In genomic region chr6:138153111-138153510, GRCm38 (mm10) we compare ENCODE assay signal across 9 mouse cellular contexts. TPM values are rescaled to one million over a fixed set of nuclear protein-coding genes. Genes with fewer than 3 reads are reported as not detected.
A peak's percentile ranks its signal among the peaks of the same experiment; 100 is the strongest.
DNase-seq lines count a peak whose midpoint lies in the region; ATAC-seq and TF ChIP-seq lines count a peak whose summit lies in the region.
"Had no signal": no experiment of that assay in that cellular context is flagged by ENCODE, and none has a peak within 500 bp of the region (broad histone marks: within the 10 kb centered on the region; RNA-seq: fewer than 3 reads in every experiment).

No protein-coding gene starts in this region.

- H3K9ac ChIP-seq in hindbrain, embryonic 14.5 days = no peak overlapping the region
- H3K9ac ChIP-seq in hindbrain, embryonic 13.5 days = no peak overlapping the region
- H3K9ac ChIP-seq in embryonic facial prominence, embryonic 11.5 days (replicated peaks; ENCODE audit: low read length) = no peak overlapping the region
- no peak overlapping the region for H3K9ac ChIP-seq in intestine, postnatal 0 days (ENCODE audit: low read depth, low read length)
- H3K9ac ChIP-seq in limb, embryonic 14.5 days (ENCODE audit: low read depth, low read length, severe bottlenecking) = no peak overlapping the region
- H3K9ac ChIP-seq: embryonic facial prominence, embryonic 13.5 days had no signal

- no peak for ATAC-seq in hindbrain, embryonic 14.5 days (ENCODE audit: low FRiP score)
- ATAC-seq in hindbrain, embryonic 13.5 days (ENCODE audit: low FRiP score) = no peak
- ATAC-seq in embryonic facial prominence, embryonic 11.5 days (replicated peaks; ENCODE audit: insufficient number of reproducible peaks, low FRiP score, low TSS enrichment, low read depth) = no peak
- ATAC-seq in intestine, postnatal 0 days = no peak
- no peak for ATAC-seq in limb, embryonic 14.5 days (ENCODE audit: low FRiP score, low read depth)

- H3K4me1 ChIP-seq in hindbrain, embryonic 14.5 days (replicated peaks; ENCODE audit: control insufficient read depth, insufficient read depth, low read length) = no peaks in the 10 kb centered on the region
- H3K4me1 ChIP-seq in hindbrain, embryonic 13.5 days (replicated peaks) = no peaks in the 10 kb centered on the region
- no peaks in the 10 kb centered on the region for H3K4me1 ChIP-seq in embryonic facial prominence, embryonic 11.5 days (ENCODE audit: control insufficient read depth, insufficient read depth, low read length)
- H3K4me1 ChIP-seq in intestine, postnatal 0 days (replicated peaks; ENCODE audit: control insufficient read depth, insufficient read depth, low read length) = no peaks in the 10 kb centered on the region
- no peaks in the 10 kb centered on the region for H3K4me1 ChIP-seq in limb, embryonic 14.5 days (ENCODE audit: control insufficient read depth, insufficient read depth, low read length)
- H3K4me1 ChIP-seq: embryonic facial prominence, embryonic 13.5 days had no signal

- 32% methylated on average over 5 of the region's 5 CpGs for WGBS in hindbrain, embryonic 14.5 days
- 33% methylated on average over 5 of the region's 5 CpGs for WGBS in hindbrain, embryonic 13.5 days
- WGBS in embryonic facial prominence, embryonic 11.5 days = 30% methylated on average over 5 of the region's 5 CpGs
- WGBS in intestine, postnatal 0 days = 24% methylated on average over 5 of the region's 5 CpGs
- 30% methylated on average over 5 of the region's 5 CpGs for WGBS in limb, embryonic 14.5 days

- H3K4me2 ChIP-seq in hindbrain, embryonic 14.5 days (replicated peaks) = no peak overlapping the region
- H3K4me2 ChIP-seq in hindbrain, embryonic 13.5 days = no peak overlapping the region
- H3K4me2 ChIP-seq in embryonic facial prominence, embryonic 11.5 days (ENCODE audit: low read depth, low read length) = no peak overlapping the region
- no peak overlapping the region for H3K4me2 ChIP-seq in intestine, postnatal 0 days (replicated peaks; ENCODE audit: low read depth)
- H3K4me2 ChIP-seq in limb, embryonic 14.5 days (replicated peaks; ENCODE audit: low read depth, low read length, severe bottlenecking) = no peak overlapping the region
- H3K4me2 ChIP-seq: embryonic facial prominence, embryonic 13.5 days had no signal

- no peak overlapping the region for H3K27ac ChIP-seq in hindbrain, embryonic 14.5 days
- no peak overlapping the region for H3K27ac ChIP-seq in hindbrain, embryonic 13.5 days
- no peak overlapping the region for H3K27ac ChIP-seq in embryonic facial prominence, embryonic 11.5 days (replicated peaks; ENCODE audit: low read depth, low read length)
- no peak overlapping the region for H3K27ac ChIP-seq in intestine, postnatal 0 days (ENCODE audit: low read depth, low read length)
- H3K27ac ChIP-seq in limb, embryonic 14.5 days (replicated peaks; ENCODE audit: low read depth, low read length) = no peak overlapping the region
- H3K27ac ChIP-seq: embryonic facial prominence, embryonic 13.5 days had no signal

- peak; percentile 95 for TF ChIP-seq CTCF in intestine, postnatal 0 days (IDR thresholded peaks at IDR 0.05; ENCODE audit: low read depth)

- DNase-seq in hindbrain, embryonic 14.5 days (ENCODE audit: low spot score) = peak; percentile 76
- DNase-seq in adrenal gland, adult 2 months = peak; percentile 77
- peak; percentile 77 for DNase-seq in embryonic facial prominence, embryonic 11.5 days (ENCODE audit: low spot score)
- DNase-seq in limb, embryonic 14.5 days (ENCODE audit: low spot score) = peak; percentile 70
- peak; percentile 84 for DNase-seq in retina, embryonic 14.5 days (ENCODE audit: low spot score)
- peak; percentile 67 for DNase-seq in urinary bladder, adult 2 months (ENCODE audit: low spot score)

- no peaks in the 10 kb centered on the region for H3K27me3 ChIP-seq in hindbrain, embryonic 14.5 days (ENCODE audit: control insufficient read depth, insufficient read depth, low read length)
- H3K27me3 ChIP-seq in hindbrain, embryonic 13.5 days = no peaks in the 10 kb centered on the region
- no peaks in the 10 kb centered on the region for H3K27me3 ChIP-seq in embryonic facial prominence, embryonic 11.5 days (ENCODE audit: control insufficient read depth, insufficient read depth, low read length)
- H3K27me3 ChIP-seq in intestine, postnatal 0 days (replicated peaks; ENCODE audit: control insufficient read depth, insufficient read depth, low read length) = no peaks in the 10 kb centered on the region
- no peaks in the 10 kb centered on the region for H3K27me3 ChIP-seq in limb, embryonic 14.5 days (ENCODE audit: control insufficient read depth, insufficient read depth, low read length)
- H3K27me3 ChIP-seq: embryonic facial prominence, embryonic 13.5 days had no signal

- H3K9me3 ChIP-seq in hindbrain, embryonic 14.5 days (ENCODE audit: control insufficient read depth, low read length) = no peaks in the 10 kb centered on the region; the same call in 1 of the 2 replicates
- peaks cover 6% of the 10 kb centered on the region; the same call in 1 of the 2 replicates for H3K9me3 ChIP-seq in hindbrain, embryonic 13.5 days
- no peaks in the 10 kb centered on the region for H3K9me3 ChIP-seq in embryonic facial prominence, embryonic 11.5 days (replicated peaks; ENCODE audit: control insufficient read depth, low read length)
- H3K9me3 ChIP-seq in intestine, postnatal 0 days (ENCODE audit: control insufficient read depth) = no peaks in the 10 kb centered on the region
- no peaks in the 10 kb centered on the region; the same call in 1 of the 2 replicates for H3K9me3 ChIP-seq in limb, embryonic 14.5 days (ENCODE audit: control insufficient read depth, low read length)

- no peak overlapping the region for H3K4me3 ChIP-seq in hindbrain, embryonic 14.5 days (replicated peaks; ENCODE audit: low read length)
- no peak overlapping the region for H3K4me3 ChIP-seq in hindbrain, embryonic 13.5 days
- no peak overlapping the region for H3K4me3 ChIP-seq in embryonic facial prominence, embryonic 11.5 days (ENCODE audit: low read depth, low read length)
- no peak overlapping the region for H3K4me3 ChIP-seq in intestine, postnatal 0 days (ENCODE audit: low read depth, low read length)
- H3K4me3 ChIP-seq in limb, embryonic 14.5 days (replicated peaks; ENCODE audit: low read length) = no peak overlapping the region
- H3K4me3 ChIP-seq: embryonic facial prominence, embryonic 13.5 days had no signal

- TF ChIP-seq POLR2A in limb, embryonic 14.5 days (IDR thresholded peaks at IDR 0.05; ENCODE audit: borderline replicate concordance, extremely low read depth, insufficient read depth, insufficient read length) = no peak

- no peaks in the 10 kb centered on the region for H3K36me3 ChIP-seq in hindbrain, embryonic 14.5 days (replicated peaks; ENCODE audit: control insufficient read depth, insufficient read depth)
- H3K36me3 ChIP-seq in hindbrain, embryonic 13.5 days = 0 out of 2 replicates have a peak, but pooled peaks cover 4% of the 10 kb centered on the region
- H3K36me3 ChIP-seq in embryonic facial prominence, embryonic 11.5 days (replicated peaks; ENCODE audit: control insufficient read depth, insufficient read depth, low read depth, low read length) = no peaks in the 10 kb centered on the region
- H3K36me3 ChIP-seq in intestine, postnatal 0 days (ENCODE audit: control insufficient read depth, insufficient read depth) = peaks cover 37% of the 10 kb centered on the region
- H3K36me3 ChIP-seq in limb, embryonic 14.5 days (ENCODE audit: control insufficient read depth, insufficient read depth, low read length) = peaks cover 8% of the 10 kb centered on the region

RNA-seq across cellular contexts. Expression of gene Mgst1, which starts 13.0 kb away (rescaled TPM):
- 102 and 114 TPM in 2 replicates for polyA plus RNA-seq in hindbrain, embryonic 14.5 days (2014; fragmentation: Nextera tagmentation; extraction: Ambion mirVana)
- 117 and 132 TPM in 2 replicates for polyA plus RNA-seq in hindbrain, embryonic 13.5 days (2015; fragmentation: Nextera tagmentation; extraction: Ambion mirVana)
- 1,000 to 10,000 TPM; 1,146 to 3,232 TPM for total RNA-seq in adrenal gland, adult 2 months (2021)
- polyA plus RNA-seq in adrenal gland, adult 2 months (2012; rRNA removed) = 1,083 and 2,266 TPM in 2 replicates
- 93.5 and 93.7 TPM in 2 replicates for polyA plus RNA-seq in embryonic facial prominence, embryonic 11.5 days (2014; fragmentation: Nextera tagmentation; extraction: Ambion mirVana)
- polyA plus RNA-seq in intestine, postnatal 0 days (2015; fragmentation: Nextera tagmentation; extraction: Ambion mirVana) = 781 and 782 TPM in 2 replicates
- 123 and 136 TPM in 2 replicates for polyA plus RNA-seq in limb, embryonic 14.5 days (2012; rRNA removed)
- polyA plus RNA-seq in limb, embryonic 14.5 days (2014; fragmentation: Nextera tagmentation; extraction: Ambion mirVana) = 253 and 312 TPM in 2 replicates
- polyA plus RNA-seq in urinary bladder, adult 2 months (2012; rRNA removed) = 603 and 718 TPM in 2 replicates
